Mouse (Mus musculus) erythroblast, embryonic 14.5 days (primary cell): ENCODE data around the gene Ugt3a2.

Experiments used
- GATA1 ChIP-seq: IDR thresholded peaks from 2 replicates; pipeline ENCODE4 v1.6.1; 2012; ENCODE audit warnings: low read length, inconsistent platforms, mixed read lengths
- TAL1 ChIP-seq: IDR thresholded peaks from 3 replicates; pipeline ENCODE4 v1.6.1; 2012; ENCODE audit warnings: low read length, inconsistent platforms, mixed read lengths

GRCm38 (mm10) chr15:9336616-9337015 lies 1.3 kb downstream of the Ugt3a2 start:
- TF ChIP-seq GATA1 (no peak), TAL1 (no peak)
